Mouse (Mus musculus): ENCODE measurements around the gene Gm49396. TPM values are rescaled to one million over a fixed set of nuclear protein-coding genes. Genes with fewer than 3 reads are reported as not detected.

Gene Gm49396
- total and polyA plus RNA-seq, 2 experiments from 2014 or later, result 3.7 to 6.4 TPM

GRCm38 (mm10) chr7:30524487-30524886 is 38.7 kb upstream of the Gm49396 start:
- Histone ChIP-seq H3K27me3 (ENCODE audit: insufficient read depth, low read length) (no peaks in the 10 kb centered on the region), H3K4me2 (ENCODE audit: low read depth, low read length) (no peak overlapping the region), H3K9me3 (ENCODE audit: low read length) (no peaks in the 10 kb centered on the region), H3K4me3 (ENCODE audit: low read length) (no peak overlapping the region), H3K4me1 (ENCODE audit: insufficient read depth, low read length) (0 out of 2 replicates have a peak, but pooled peaks cover 4% of the 10 kb centered on the region), H3K9ac (replicated peaks; ENCODE audit: low read length) (no peak overlapping the region), H3K27ac (no peak overlapping the region), H3K36me3 (ENCODE audit: insufficient read depth, low read length) (peaks cover 53% of the 10 kb centered on the region)
- DNase-seq (ENCODE audit: low spot score), result no peak
- no peak for ATAC-seq
- TF ChIP-seq CTCF (IDR thresholded peaks at IDR 0.05; ENCODE audit: low read depth), result no peak
- 72% methylated on average over 6 of the region's 6 CpGs for WGBS

- H3K9me3 ChIP-seq (ENCODE audit: low read length), result no peaks in the 10 kb centered on the region
- ATAC-seq, result no peak
- TF ChIP-seq CTCF (IDR thresholded peaks at IDR 0.05; ENCODE audit: low read depth), result no peak
- DNase-seq (ENCODE audit: low spot score), result no peak
- H3K27me3 ChIP-seq (ENCODE audit: insufficient read depth, low read length), result no peaks in the 10 kb centered on the region
- no peak overlapping the region for H3K27ac ChIP-seq
- no peak overlapping the region for H3K4me2 ChIP-seq (ENCODE audit: low read depth, low read length)
- H3K4me3 ChIP-seq (ENCODE audit: low read length), result no peak overlapping the region
- peaks cover 65% of the 10 kb centered on the region for H3K36me3 ChIP-seq (ENCODE audit: insufficient read depth, low read length)
- H3K9ac ChIP-seq (replicated peaks; ENCODE audit: low read length), result no peak overlapping the region
- 39% methylated on average over 10 of the region's 10 CpGs for WGBS
- no peaks in the 10 kb centered on the region for H3K4me1 ChIP-seq (ENCODE audit: insufficient read depth, low read length)
Measured at GRCm38 (mm10) chr7:30525954-30526353, 37.2 kb upstream of the Gm49396 start.

DNA sequence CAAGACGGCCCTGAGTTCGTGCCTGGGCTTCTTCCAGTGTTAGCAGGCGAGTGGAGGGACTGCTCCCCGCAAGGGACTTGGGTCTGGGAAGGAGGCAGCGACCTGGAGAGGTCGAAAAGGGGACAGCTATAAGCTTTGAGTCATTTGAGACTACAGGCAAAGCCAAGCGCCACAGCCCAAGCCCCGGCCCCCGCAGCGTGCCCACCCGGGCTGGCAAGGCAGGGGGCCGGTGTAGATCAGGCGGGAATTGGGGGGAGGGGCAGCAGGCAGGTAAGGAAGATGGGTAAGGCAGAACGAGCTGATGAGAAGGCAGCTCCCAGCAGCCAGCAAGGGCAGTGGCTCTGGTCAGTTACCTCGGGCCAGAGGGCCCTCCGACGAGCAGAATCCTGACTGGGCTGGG is 36.7 kb upstream of the Gm49396 start:
- no peak for DNase-seq (ENCODE audit: low spot score)
- WGBS, result 35% methylated on average over 17 of the region's 17 CpGs
- Histone ChIP-seq H3K4me2 (ENCODE audit: low read depth, low read length) (no peak overlapping the region), H3K27ac (no peak overlapping the region), H3K27me3 (ENCODE audit: insufficient read depth, low read length) (no peaks in the 10 kb centered on the region), H3K9me3 (ENCODE audit: low read length) (no peaks in the 10 kb centered on the region), H3K4me1 (ENCODE audit: insufficient read depth, low read length) (0 out of 2 replicates have a peak, but pooled peaks cover 2% of the 10 kb centered on the region), H3K4me3 (ENCODE audit: low read length) (no peak overlapping the region), H3K9ac (replicated peaks; ENCODE audit: low read length) (0 out of 2 replicates have a peak overlapping the region, but pooled peaks have one; percentile 9), H3K36me3 (ENCODE audit: insufficient read depth, low read length) (peaks cover 65% of the 10 kb centered on the region)
- TF ChIP-seq CTCF (IDR thresholded peaks at IDR 0.05; ENCODE audit: low read depth), result no peak
- ATAC-seq, result no peak

DNA sequence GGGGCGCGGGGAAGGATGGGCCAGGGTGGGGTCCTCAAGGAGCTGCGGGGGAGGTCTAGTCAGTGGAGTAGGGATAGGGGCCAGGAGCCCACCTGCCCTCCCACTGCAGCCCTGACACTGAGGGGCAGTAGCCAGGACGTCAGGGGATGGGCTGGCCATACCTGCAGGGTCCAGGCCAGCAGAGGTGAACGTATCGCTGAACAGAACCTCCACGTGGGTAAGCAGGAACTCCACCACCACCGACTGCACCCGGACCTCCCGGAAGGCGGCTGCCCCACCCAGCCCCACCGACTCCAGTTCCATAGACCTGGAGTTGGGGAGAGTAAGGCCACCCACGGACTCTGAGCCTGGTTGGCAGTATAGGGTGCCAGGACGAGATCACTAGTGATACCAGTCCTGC is 36.2 kb upstream of the Gm49396 start:
- Histone ChIP-seq H3K4me2 (ENCODE audit: low read depth, low read length) (no peak overlapping the region), H3K9ac (replicated peaks; ENCODE audit: low read length) (0 out of 2 replicates have a peak overlapping the region, but pooled peaks have one; percentile 9), H3K27me3 (ENCODE audit: insufficient read depth, low read length) (no peaks in the 10 kb centered on the region), H3K27ac (no peak overlapping the region), H3K9me3 (ENCODE audit: low read length) (no peaks in the 10 kb centered on the region), H3K36me3 (ENCODE audit: insufficient read depth, low read length) (peaks cover 69% of the 10 kb centered on the region), H3K4me3 (ENCODE audit: low read length) (no peak overlapping the region), H3K4me1 (ENCODE audit: insufficient read depth, low read length) (0 out of 2 replicates have a peak, but pooled peaks cover 5% of the 10 kb centered on the region)
- no peak for TF ChIP-seq CTCF (IDR thresholded peaks at IDR 0.05; ENCODE audit: low read depth)
- WGBS, result 79% methylated on average over 14 of the region's 14 CpGs
- no peak for ATAC-seq
- DNase-seq (ENCODE audit: low spot score), result no peak

DNA sequence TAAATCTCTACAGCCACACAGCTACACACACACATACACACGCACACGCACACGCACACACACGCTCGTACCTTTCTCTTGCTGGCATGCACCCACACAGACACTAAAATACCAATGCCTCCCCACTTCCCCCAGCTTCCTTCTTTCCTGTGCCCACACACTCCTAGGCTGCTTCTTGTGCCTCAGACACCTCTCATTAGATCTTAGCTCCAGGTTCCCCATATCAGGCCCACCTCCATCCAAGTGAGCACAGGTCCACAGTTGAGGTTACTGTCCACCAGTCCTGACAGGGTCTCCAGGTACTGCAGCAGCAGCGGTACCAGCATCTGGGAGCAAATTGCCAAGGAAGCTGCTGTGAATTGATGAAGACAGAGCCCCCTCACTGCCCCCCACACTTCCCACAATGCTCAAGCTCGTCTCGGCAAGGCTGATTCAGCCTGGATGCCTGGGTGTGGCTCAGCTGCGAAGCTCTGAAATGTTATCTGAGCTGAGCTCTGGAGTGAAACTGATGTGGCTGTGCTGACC is 31.8 kb upstream of the Gm49396 start:
- Histone ChIP-seq H3K4me1 (ENCODE audit: insufficient read depth, low read length) (peaks cover 22% of the 10 kb centered on the region), H3K9me3 (ENCODE audit: low read length) (no peaks in the 10 kb centered on the region), H3K27me3 (ENCODE audit: insufficient read depth, low read length) (no peaks in the 10 kb centered on the region), H3K36me3 (ENCODE audit: insufficient read depth, low read length) (peaks cover 53% of the 10 kb centered on the region), H3K4me2 (ENCODE audit: low read depth, low read length) (0 out of 2 replicates have a peak overlapping the region, but pooled peaks have one; percentile 17), H3K4me3 (ENCODE audit: low read length) (no peak overlapping the region), H3K27ac (no peak overlapping the region), H3K9ac (replicated peaks; ENCODE audit: low read length) (0 out of 2 replicates have a peak overlapping the region, but pooled peaks have one; percentile 28)
- 82% methylated on average over 9 of the region's 9 CpGs for WGBS
- ATAC-seq (no peak), DNase-seq (ENCODE audit: low spot score) (no peak)
- TF ChIP-seq CTCF (IDR thresholded peaks at IDR 0.05; ENCODE audit: low read depth), result no peak

DNA sequence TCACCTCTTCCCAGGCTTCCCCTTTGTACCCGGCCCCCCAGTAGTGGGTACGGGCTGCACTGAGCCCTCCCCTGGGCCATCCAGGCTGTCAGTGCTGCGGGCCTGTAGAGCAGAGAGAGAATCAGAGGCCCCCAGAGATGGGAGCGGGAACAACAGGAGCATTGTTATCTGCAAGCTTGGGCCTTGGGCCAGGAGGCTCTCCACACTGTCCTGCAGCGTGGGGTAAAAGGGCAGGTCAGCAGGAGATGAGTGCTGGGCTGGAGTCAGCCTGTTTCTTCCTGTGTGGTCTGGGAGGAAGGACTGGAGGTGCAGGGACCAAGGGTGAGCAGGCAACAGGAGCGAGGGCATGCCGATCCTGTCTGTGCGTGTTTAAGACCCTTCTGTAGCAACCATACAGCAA is 30.2 kb upstream of the Gm49396 start:
- DNase-seq (ENCODE audit: low spot score), result peak; percentile 58
- ATAC-seq, result peak; percentile 36
- H3K9ac ChIP-seq (replicated peaks; ENCODE audit: low read length), result peak overlapping the region; percentile 84; the same call in 1 of the 2 replicates
- no peaks in the 10 kb centered on the region for H3K9me3 ChIP-seq (ENCODE audit: low read length)
- peak overlapping the region; percentile 83 for H3K4me3 ChIP-seq (ENCODE audit: low read length)
- no peaks in the 10 kb centered on the region for H3K27me3 ChIP-seq (ENCODE audit: insufficient read depth, low read length)
- H3K4me2 ChIP-seq (ENCODE audit: low read depth, low read length), result peak overlapping the region; percentile 75
- peak overlapping the region; percentile 54 for H3K27ac ChIP-seq
- whole genome bisulfite sequencing, result 10% methylated on average over 8 of the region's 8 CpGs
- TF ChIP-seq CTCF (IDR thresholded peaks at IDR 0.05; ENCODE audit: low read depth), result no peak
- peaks cover 22% of the 10 kb centered on the region for H3K4me1 ChIP-seq (ENCODE audit: insufficient read depth, low read length)
- H3K36me3 ChIP-seq (ENCODE audit: insufficient read depth, low read length), result peaks cover 38% of the 10 kb centered on the region

GRCm38 (mm10) chr7:30533941-30534632 is 29.1 kb upstream of the Gm49396 start:
- no peak for TF ChIP-seq CTCF (IDR thresholded peaks at IDR 0.05; ENCODE audit: low read depth)
- Histone ChIP-seq H3K27me3 (ENCODE audit: insufficient read depth, low read length) (no peaks in the 10 kb centered on the region), H3K4me2 (ENCODE audit: low read depth, low read length) (peak overlapping the region; percentile 75), H3K9ac (replicated peaks; ENCODE audit: low read length) (peak overlapping the region; percentile 84), H3K9me3 (ENCODE audit: low read length) (no peaks in the 10 kb centered on the region), H3K27ac (peak overlapping the region; percentile 94), H3K4me3 (ENCODE audit: low read length) (peak overlapping the region; percentile 83), H3K4me1 (ENCODE audit: insufficient read depth, low read length) (peaks cover 22% of the 10 kb centered on the region), H3K36me3 (ENCODE audit: insufficient read depth, low read length) (peaks cover 26% of the 10 kb centered on the region)
- 2% methylated on average over 20 of the region's 26 CpGs for WGBS
- ATAC-seq, result peak; percentile 27
- peak; percentile 44 for DNase-seq (ENCODE audit: low spot score)

Measured in hindbrain, postnatal 0 days (tissue).